Mouse (Mus musculus) embryonic facial prominence, embryonic 14.5 days (tissue): ENCODE results near the gene Htra1. TPM values are rescaled to one million over a fixed set of nuclear protein-coding genes. Genes with fewer than 3 reads are reported as not detected.

Experiments used
- ATAC-seq: fragments of 200-750 bp; cut with Nextera tagmentation; 2 replicates; pipeline ENCODE4 v1.8.0; 2017; ENCODE audit warnings: low read depth, moderate number of reproducible peaks, moderate TSS enrichment
- DNase-seq: peaks from one replicate; pipeline ENCODE4 v3.0.0-alpha.2; 2015; ENCODE audit warnings: low spot score
- H3K27ac ChIP-seq: fragments of 300-500 bp; sonication (generic); replicated peaks from 2 replicates; pipeline ENCODE4 v1.5.1; 2014; ENCODE audit warnings: low read depth, mild to moderate bottlenecking, low read length, moderate library complexity
- H3K27me3 ChIP-seq: fragments of 300-500 bp; sonication (generic); replicated peaks from 2 replicates; pipeline ENCODE4 v1.6.1; 2014; ENCODE audit warnings: low read length; ENCODE audit not compliant: control insufficient read depth, insufficient read depth
- H3K36me3 ChIP-seq: fragments of 300-500 bp; sonication (generic); 2 replicates; pipeline ENCODE4 v1.6.1; 2014; ENCODE audit warnings: low read length, mixed read lengths; ENCODE audit not compliant: control insufficient read depth, insufficient read depth
- H3K4me1 ChIP-seq: fragments of 300-500 bp; sonication (generic); 2 replicates; pipeline ENCODE4 v1.6.1; 2014; ENCODE audit warnings: antibody characterized with exemption, low read length; ENCODE audit not compliant: control insufficient read depth, insufficient read depth
- H3K4me2 ChIP-seq: fragments of 300-500 bp; sonication (generic); 2 replicates; pipeline ENCODE4 v1.6.1; 2014; ENCODE audit warnings: low read depth, mild to moderate bottlenecking, low read length, moderate library complexity, mixed read lengths
- H3K4me3 ChIP-seq: fragments of 300-500 bp; sonication (generic); 2 replicates; pipeline ENCODE4 v1.5.1; 2014; ENCODE audit warnings: low read depth, mild to moderate bottlenecking, low read length
- H3K9ac ChIP-seq: fragments of 300-500 bp; sonication (generic); 2 replicates; pipeline ENCODE4 v1.6.1; 2014; ENCODE audit warnings: low read depth, mild to moderate bottlenecking, low read length, moderate library complexity, mixed read lengths
- H3K9me3 ChIP-seq: fragments of 300-500 bp; sonication (generic); 2 replicates; pipeline ENCODE4 v1.6.1; 2016; ENCODE audit warnings: low read length; ENCODE audit not compliant: control insufficient read depth
- WGBS: fragments of 180-500 bp; shearing (Covaris S2); extraction: QIAGEN DNeasy Blood & Tissue Kit; methylation state at CpG from one replicate; pipeline ENCODE4 v1.1.7; 2014; 5-methylcytosine and 5-hydroxymethylcytosine counted together
- polyA plus RNA-seq: library from polyadenylated mRNA; unstranded; fragments of >200 nt; fragmentation: Nextera tagmentation; extraction: Ambion mirVana; gene quantifications from 2 replicates; pipeline ENCODE4 v1.2.1, GENCODE M21; 2014

The Htra1 gene
- polyA plus RNA-seq, 1 experiment from 2014 or later = 128 TPM

DNA sequence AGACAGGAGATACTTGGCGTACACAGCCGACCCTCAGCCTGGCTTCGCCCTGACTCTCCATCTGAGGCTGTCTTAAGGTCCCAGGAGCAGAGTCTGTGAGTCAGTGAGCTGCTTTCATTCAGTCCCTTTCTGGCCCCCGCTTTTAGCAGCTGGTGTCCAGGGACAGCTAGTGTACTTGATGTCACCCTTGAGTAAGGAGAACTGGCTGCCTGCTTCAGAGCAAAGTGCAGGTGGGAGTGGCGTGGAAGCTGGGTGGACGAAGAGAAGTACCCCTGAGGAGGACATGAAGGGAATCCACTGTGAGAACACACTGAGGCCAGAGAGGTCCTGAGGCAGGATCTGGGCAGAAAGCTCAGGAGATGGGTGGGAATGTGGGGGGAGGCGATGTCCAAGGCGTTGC is 3.0 kb downstream of the Htra1 start:
- no peak overlapping the region for H3K4me2 ChIP-seq
- H3K4me3 ChIP-seq = no peak overlapping the region
- peaks cover 52% of the 10 kb centered on the region for H3K27me3 ChIP-seq
- H3K4me1 ChIP-seq = peaks cover 7% of the 10 kb centered on the region; the same call in 1 of the 2 replicates
- WGBS = 87% methylated on average over 8 of the region's 8 CpGs
- no peak overlapping the region for H3K27ac ChIP-seq
- H3K9ac ChIP-seq = no peak overlapping the region
- ATAC-seq = no peak
- H3K36me3 ChIP-seq = no peaks in the 10 kb centered on the region
- DNase-seq = no peak
- H3K9me3 ChIP-seq = no peaks in the 10 kb centered on the region

DNA sequence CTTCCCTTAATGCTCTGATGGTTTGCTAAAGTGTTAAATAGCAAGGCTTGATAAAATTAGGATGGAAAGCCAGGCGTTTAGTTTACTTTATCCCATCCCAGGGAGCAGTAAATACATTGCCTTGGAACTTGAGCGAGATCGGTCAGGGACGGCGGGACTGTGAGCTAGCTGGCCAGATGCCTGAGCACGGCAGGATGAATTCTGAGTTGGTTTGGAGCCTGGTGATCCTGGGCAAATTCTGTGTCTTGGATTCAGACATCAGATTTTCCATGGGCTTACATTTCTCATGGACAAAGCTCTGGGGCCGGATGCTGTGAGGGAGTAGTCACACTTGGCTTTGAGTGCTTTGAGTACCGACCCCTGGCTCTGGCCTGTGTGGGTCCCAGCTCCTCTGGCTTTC is 4.8 kb downstream of the Htra1 start:
- 60% methylated on average over 8 of the region's 8 CpGs for WGBS
- no peaks in the 10 kb centered on the region for H3K9me3 ChIP-seq
- H3K4me2 ChIP-seq = no peak overlapping the region
- H3K36me3 ChIP-seq = no peaks in the 10 kb centered on the region
- peaks cover 7% of the 10 kb centered on the region; the same call in 1 of the 2 replicates for H3K4me1 ChIP-seq
- H3K9ac ChIP-seq = no peak overlapping the region
- no peak for DNase-seq
- no peak for ATAC-seq
- H3K4me3 ChIP-seq = no peak overlapping the region
- no peak overlapping the region; the same call in 1 of the 2 replicates for H3K27ac ChIP-seq
- H3K27me3 ChIP-seq = peaks cover 34% of the 10 kb centered on the region

- DNase-seq = no peak
- Histone ChIP-seq H3K4me3 (no peak overlapping the region), H3K4me2 (no peak overlapping the region), H3K27ac (no peak overlapping the region), H3K9me3 (no peaks in the 10 kb centered on the region), H3K4me1 (peaks cover 12% of the 10 kb centered on the region; the same call in 1 of the 2 replicates), H3K36me3 (no peaks in the 10 kb centered on the region), H3K9ac (no peak overlapping the region), H3K27me3 (peaks cover 7% of the 10 kb centered on the region)
- 79% methylated on average over 8 of the region's 9 CpGs for whole genome bisulfite sequencing
- ATAC-seq = no peak
Observed at GRCm38 (mm10) chr7:130943280-130943895, 7.5 kb downstream of the Htra1 start.

DNA sequence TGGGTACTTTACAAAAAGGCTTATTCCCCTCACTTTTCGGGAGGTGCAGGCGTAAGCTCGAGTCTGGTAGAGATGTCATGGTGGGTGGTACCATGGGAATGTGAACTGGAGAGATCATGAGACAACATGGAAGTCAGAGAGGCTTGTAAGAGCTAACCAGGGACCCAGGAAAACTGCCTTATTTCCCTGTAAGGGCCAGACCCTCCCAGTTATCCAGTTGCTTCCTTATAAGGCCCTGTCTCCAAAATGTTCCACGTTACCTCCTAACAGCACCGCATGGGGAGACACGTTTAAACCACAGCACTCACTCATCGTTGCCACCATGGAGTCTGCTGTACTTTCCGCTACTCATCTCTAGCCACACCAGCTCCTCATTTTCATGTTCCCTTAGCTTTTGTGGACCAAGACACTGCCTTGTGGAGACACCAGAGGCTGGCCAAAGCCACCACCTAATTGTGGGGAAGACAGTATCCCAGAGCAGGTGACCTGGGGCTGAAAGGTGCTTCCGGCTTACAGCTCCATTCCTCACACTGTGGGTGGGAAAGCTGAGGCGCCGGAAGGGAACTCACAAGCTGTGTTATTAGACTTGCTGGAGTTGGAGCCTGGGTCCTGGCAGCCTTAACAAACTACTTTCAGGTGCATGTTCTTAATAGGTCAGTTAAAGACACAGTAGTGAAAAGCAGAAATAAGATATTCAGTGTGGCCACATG is 9.0 kb downstream of the Htra1 start:
- Histone ChIP-seq H3K9ac (no peak overlapping the region), H3K27me3 (no peaks in the 10 kb centered on the region), H3K4me3 (no peak overlapping the region), H3K4me2 (no peak overlapping the region), H3K4me1 (peaks cover 20% of the 10 kb centered on the region; the same call in 1 of the 2 replicates), H3K36me3 (no peaks in the 10 kb centered on the region), H3K27ac (no peak overlapping the region), H3K9me3 (no peaks in the 10 kb centered on the region)
- 92% methylated on average over 11 of the region's 11 CpGs for WGBS
- DNase-seq (no peak), ATAC-seq (no peak)

- Histone ChIP-seq H3K4me1 (peaks cover 20% of the 10 kb centered on the region; the same call in 1 of the 2 replicates), H3K36me3 (no peaks in the 10 kb centered on the region), H3K9me3 (no peaks in the 10 kb centered on the region), H3K4me3 (no peak overlapping the region), H3K4me2 (no peak overlapping the region), H3K9ac (no peak overlapping the region), H3K27ac (no peak overlapping the region), H3K27me3 (no peaks in the 10 kb centered on the region)
- ATAC-seq (no peak), DNase-seq (no peak)
- WGBS = 82% methylated on average over 3 of the region's 3 CpGs
Observed at GRCm38 (mm10) chr7:130945730-130946129, 9.8 kb downstream of the Htra1 start.

GRCm38 (mm10) chr7:130946303-130946702 is 10.4 kb downstream of the Htra1 start:
- Histone ChIP-seq H3K4me3 (no peak overlapping the region), H3K27ac (no peak overlapping the region), H3K27me3 (no peaks in the 10 kb centered on the region), H3K4me1 (peaks cover 20% of the 10 kb centered on the region; the same call in 1 of the 2 replicates), H3K36me3 (no peaks in the 10 kb centered on the region), H3K9ac (no peak overlapping the region), H3K9me3 (no peaks in the 10 kb centered on the region), H3K4me2 (no peak overlapping the region)
- DNase-seq (no peak), ATAC-seq (no peak)
- WGBS = 76% methylated on average over 12 of the region's 12 CpGs

DNA sequence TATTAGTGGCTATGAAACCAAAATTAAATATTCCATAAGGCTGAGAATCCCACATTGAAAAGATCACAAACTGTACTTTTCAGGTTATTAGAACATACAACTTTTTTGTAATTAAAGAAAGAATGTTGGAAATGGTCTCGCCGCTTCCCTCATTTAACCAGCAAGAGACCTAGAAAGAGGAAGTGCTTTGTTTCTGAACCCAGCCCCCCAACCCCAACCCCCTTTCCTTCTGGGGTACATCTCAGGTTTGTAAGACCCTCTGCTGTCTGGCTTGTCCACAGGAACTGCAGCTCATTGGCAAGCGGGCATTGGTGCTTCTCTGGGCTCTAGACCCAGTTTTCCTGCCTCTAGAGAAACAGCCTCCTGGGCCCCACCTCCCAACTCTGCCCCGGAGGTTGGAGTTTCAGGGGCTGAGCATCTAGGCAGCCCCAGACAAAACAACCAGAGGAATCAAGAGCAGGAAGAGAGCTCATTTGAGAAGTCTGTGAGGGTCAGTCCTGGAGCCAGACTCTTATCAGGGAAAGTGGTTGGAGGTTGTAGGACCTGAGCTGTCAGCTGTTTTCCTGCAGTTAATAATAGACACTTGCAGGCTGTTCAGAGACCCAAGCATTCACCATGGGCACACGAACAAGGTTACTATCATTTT is 12.8 kb downstream of the Htra1 start:
- Histone ChIP-seq H3K9ac (no peak overlapping the region), H3K4me3 (no peak overlapping the region), H3K4me2 (no peak overlapping the region), H3K27ac (no peak overlapping the region; the same call in 1 of the 2 replicates), H3K36me3 (no peaks in the 10 kb centered on the region), H3K9me3 (no peaks in the 10 kb centered on the region), H3K27me3 (no peaks in the 10 kb centered on the region), H3K4me1 (peaks cover 20% of the 10 kb centered on the region; the same call in 1 of the 2 replicates)
- DNase-seq (no peak), ATAC-seq (no peak)
- WGBS = 49% methylated on average over 5 of the region's 5 CpGs

DNA sequence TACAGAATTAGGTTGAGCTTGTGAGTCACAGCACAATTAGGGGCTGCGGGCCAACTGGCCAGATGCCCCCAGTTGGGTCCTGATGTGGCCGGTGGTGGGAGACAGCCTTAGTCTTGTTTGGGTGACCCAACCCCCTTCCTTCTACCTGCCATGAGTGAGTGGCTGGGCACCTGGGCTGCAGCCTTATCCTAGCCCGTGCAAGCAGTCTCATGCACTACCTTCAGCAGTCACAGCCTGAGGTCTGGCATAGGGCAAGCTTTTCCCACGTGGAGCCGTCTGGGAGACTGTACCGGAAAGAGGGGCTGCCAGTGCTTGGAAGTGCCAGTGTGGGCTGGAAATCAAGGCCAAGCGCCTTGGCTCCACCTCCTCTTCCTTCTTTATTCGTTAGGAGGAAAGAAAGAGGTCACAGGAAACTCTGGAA is 13.4 kb downstream of the Htra1 start:
- H3K36me3 ChIP-seq = no peaks in the 10 kb centered on the region
- 42% methylated on average over 8 of the region's 8 CpGs for WGBS
- H3K27me3 ChIP-seq = no peaks in the 10 kb centered on the region
- DNase-seq = peak; percentile 52
- no peaks in the 10 kb centered on the region for H3K9me3 ChIP-seq
- no peak overlapping the region for H3K9ac ChIP-seq
- peaks cover 20% of the 10 kb centered on the region; the same call in 1 of the 2 replicates for H3K4me1 ChIP-seq
- peak; percentile 62; the same call in 1 of the 2 replicates for ATAC-seq
- no peak overlapping the region; the same call in 1 of the 2 replicates for H3K27ac ChIP-seq
- H3K4me3 ChIP-seq = no peak overlapping the region
- H3K4me2 ChIP-seq = peak overlapping the region; percentile 23; the same call in 1 of the 2 replicates
